Mouse (Mus musculus): ENCODE measurements around the gene 2410015M20Rik. TPM values are rescaled to one million over a fixed set of nuclear protein-coding genes. Genes with fewer than 3 reads are reported as not detected.
A peak's percentile ranks its signal among the peaks of the same experiment; 100 is the strongest.
"Not testable (repeated sequence)": the region's sequence is repeated elsewhere in the genome, so short reads cannot be mapped to it uniquely, and the experiment has no call there.

Gene 2410015M20Rik
- polyA plus RNA-seq, 1 experiment from 2014 or later: 221 TPM

DNA sequence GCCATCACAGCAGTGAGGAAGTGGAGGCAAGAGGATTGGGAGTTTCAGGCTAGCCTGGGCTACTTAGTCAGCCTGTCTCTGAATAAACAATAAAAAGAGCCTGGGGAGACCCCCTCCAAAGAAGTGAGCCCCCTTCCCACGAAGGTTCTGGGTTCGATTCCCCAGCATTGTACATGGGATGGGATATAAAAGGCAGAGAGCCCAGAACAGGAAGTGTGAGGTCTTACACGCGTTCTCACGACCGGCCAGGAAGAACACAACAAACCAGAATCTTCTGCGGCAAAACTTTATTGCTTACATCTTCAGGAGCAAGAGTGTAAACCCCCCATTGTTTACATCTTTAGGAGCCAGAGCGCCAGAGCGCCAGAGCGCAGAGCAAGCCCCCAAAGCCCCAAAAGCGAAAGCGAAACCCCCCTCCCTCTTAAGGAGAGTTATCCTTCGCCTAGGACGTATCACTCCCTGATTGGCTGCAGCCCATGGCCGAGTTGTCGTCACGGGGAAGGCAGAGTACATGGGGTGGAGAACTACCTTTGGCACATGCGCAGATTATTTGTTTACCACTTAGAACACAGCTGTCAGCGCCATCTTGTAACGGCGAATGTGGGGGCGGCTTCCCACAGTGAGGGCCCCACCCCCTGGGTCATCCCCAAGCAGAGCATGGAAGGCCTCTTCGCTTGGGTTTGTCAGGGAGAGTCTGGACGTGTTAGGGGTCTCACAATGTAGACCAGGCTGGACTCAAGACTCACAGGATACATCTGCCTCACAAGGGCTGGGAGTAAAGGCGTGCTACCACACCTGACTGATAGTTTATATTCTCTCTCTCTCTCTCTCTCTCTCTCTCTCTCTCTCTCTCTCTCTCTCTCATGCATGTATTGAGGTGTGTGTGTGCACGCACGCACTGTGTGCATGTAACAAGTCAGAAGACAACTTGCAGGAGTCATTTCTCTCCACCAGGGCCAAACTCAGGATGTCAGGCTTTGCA, 20.5 kb upstream of the 2410015M20Rik start:
- WGBS: 91% methylated on average over 27 of the region's 27 CpGs
- not testable (repeated sequence) for H3K36me3 ChIP-seq (ENCODE audit: control insufficient read depth, insufficient read depth, low read length); ATAC-seq; H3K27me3 ChIP-seq (replicated peaks; ENCODE audit: control insufficient read depth, insufficient read depth, low read length); H3K9me3 ChIP-seq (ENCODE audit: control insufficient read depth, low read length); H3K4me3 ChIP-seq (ENCODE audit: low read length); H3K4me2 ChIP-seq (ENCODE audit: low read length); H3K27ac ChIP-seq (ENCODE audit: low read depth, low read length); H3K9ac ChIP-seq (ENCODE audit: low read depth, low read length)
- H3K4me1 ChIP-seq (ENCODE audit: control insufficient read depth, insufficient read depth, low read depth, low read length): peaks cover 12% of the 10 kb centered on the region

- Histone ChIP-seq H3K4me2 (ENCODE audit: low read length) (peak within 1 kb of the TSS; percentile 78), H3K27ac (ENCODE audit: low read depth, low read length) (peak within 1 kb of the TSS; percentile 77), H3K9me3 (ENCODE audit: control insufficient read depth, low read length) (no peaks in the 10 kb centered on the region), H3K36me3 (ENCODE audit: control insufficient read depth, insufficient read depth, low read length) (peaks cover 3% of the 10 kb centered on the region; the same call in 1 of the 2 replicates), H3K4me3 (ENCODE audit: low read length) (peak within 1 kb of the TSS; percentile 89), H3K4me1 (ENCODE audit: control insufficient read depth, insufficient read depth, low read depth, low read length) (peaks cover 15% of the 10 kb centered on the region), H3K9ac (ENCODE audit: low read depth, low read length) (peak within 1 kb of the TSS; percentile 89), H3K27me3 (replicated peaks; ENCODE audit: control insufficient read depth, insufficient read depth, low read length) (no peaks in the 10 kb centered on the region)
- ATAC-seq: peak; percentile 66
- 11% methylated on average over 26 of the region's 26 CpGs for WGBS
Measured at GRCm38 (mm10) chr17:56627530-56628277, 18.1 kb upstream of the 2410015M20Rik start, which contains the start of gene Catsperd. Gene Catsperd, plus strand, starts transcription at chr17:56628143.

DNA sequence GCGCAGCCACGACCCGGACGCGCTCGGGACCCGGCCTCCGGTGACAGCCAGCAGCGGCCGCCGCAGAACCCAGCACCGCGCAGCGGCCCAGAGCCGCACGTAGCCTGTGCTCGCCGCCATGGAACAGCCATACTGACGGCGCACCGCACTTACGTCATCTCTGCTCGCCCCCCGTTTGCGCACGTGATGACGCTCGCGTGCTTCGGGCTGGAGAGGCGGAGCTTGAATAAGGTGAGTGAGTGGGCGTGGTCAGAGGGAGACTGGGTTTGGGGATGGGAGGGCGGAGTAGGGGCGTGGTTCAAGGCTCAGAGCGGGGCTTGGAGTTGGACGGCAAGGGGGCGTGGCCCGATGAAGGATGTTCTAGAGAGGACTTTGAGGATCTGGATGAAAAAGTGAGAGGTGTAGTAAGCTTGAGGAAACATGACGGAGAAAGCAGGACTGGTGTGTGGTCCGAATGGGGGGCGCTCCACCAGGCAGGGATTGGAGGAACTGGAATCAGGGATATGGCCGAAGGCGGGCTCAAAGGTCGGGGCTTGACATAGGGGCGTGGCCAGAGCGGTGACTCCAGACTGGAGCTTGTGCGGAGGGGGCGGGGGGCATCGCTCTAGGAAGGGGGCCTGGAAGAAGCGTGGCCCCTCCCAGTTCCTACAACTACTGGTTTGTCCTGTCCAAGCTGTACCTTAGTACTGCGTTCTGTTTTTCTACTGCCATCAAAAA, 17.3 kb upstream of the 2410015M20Rik start, which contains the start of gene Lonp1:
Gene Lonp1 (minus strand): TSS at position 134 of the 717 bp plus-strand sequence.
- Histone ChIP-seq H3K4me1 (ENCODE audit: control insufficient read depth, insufficient read depth, low read depth, low read length) (peaks cover 15% of the 10 kb centered on the region), H3K27me3 (replicated peaks; ENCODE audit: control insufficient read depth, insufficient read depth, low read length) (no peaks in the 10 kb centered on the region), H3K36me3 (ENCODE audit: control insufficient read depth, insufficient read depth, low read length) (peaks cover 4% of the 10 kb centered on the region), H3K9ac (ENCODE audit: low read depth, low read length) (peak within 1 kb of the TSS; percentile 89), H3K4me2 (ENCODE audit: low read length) (peak within 1 kb of the TSS; percentile 96), H3K4me3 (ENCODE audit: low read length) (peak within 1 kb of the TSS; percentile 89), H3K9me3 (ENCODE audit: control insufficient read depth, low read length) (no peaks in the 10 kb centered on the region), H3K27ac (ENCODE audit: low read depth, low read length) (peak within 1 kb of the TSS; percentile 77)
- WGBS: under 1% methylated on average over 50 of the region's 51 CpGs
- ATAC-seq: peak; percentile 92

DNA sequence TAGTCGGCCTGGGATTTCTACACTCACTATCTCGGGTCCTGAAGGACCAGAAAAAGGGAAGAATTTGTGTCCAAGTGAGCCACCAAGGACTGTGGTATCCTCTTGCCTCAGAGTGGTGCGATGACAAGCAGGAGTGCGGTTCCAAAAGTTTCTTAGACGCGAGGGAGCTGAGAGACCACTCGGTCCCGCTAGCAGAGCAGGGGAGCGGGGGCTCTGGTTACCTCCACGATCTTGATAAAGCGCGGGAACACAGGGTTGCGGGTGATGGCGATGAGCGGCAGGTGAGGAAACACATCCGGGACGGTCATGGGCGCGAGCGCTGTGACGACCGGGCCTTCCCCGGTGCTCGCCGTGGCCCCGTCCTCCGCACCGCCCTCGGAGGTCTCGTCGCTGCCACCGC, 16.7 kb upstream of the 2410015M20Rik start:
- H3K4me2 ChIP-seq (ENCODE audit: low read length): peak overlapping the region; percentile 96
- no peak; the same call in 1 of the 2 replicates for ATAC-seq
- H3K4me3 ChIP-seq (ENCODE audit: low read length): peak overlapping the region; percentile 89
- peak overlapping the region; percentile 89 for H3K9ac ChIP-seq (ENCODE audit: low read depth, low read length)
- no peaks in the 10 kb centered on the region for H3K27me3 ChIP-seq (replicated peaks; ENCODE audit: control insufficient read depth, insufficient read depth, low read length)
- H3K9me3 ChIP-seq (ENCODE audit: control insufficient read depth, low read length): no peaks in the 10 kb centered on the region
- peak overlapping the region; percentile 77 for H3K27ac ChIP-seq (ENCODE audit: low read depth, low read length)
- peaks cover 15% of the 10 kb centered on the region for H3K4me1 ChIP-seq (ENCODE audit: control insufficient read depth, insufficient read depth, low read depth, low read length)
- H3K36me3 ChIP-seq (ENCODE audit: control insufficient read depth, insufficient read depth, low read length): peaks cover 10% of the 10 kb centered on the region
- 2% methylated on average over 32 of the region's 32 CpGs for WGBS

- peaks cover 15% of the 10 kb centered on the region for H3K36me3 ChIP-seq (ENCODE audit: control insufficient read depth, insufficient read depth, low read length)
- no peak for ATAC-seq
- no peak overlapping the region for H3K9ac ChIP-seq (ENCODE audit: low read depth, low read length)
- no peak overlapping the region for H3K27ac ChIP-seq (ENCODE audit: low read depth, low read length)
- H3K27me3 ChIP-seq (replicated peaks; ENCODE audit: control insufficient read depth, insufficient read depth, low read length): no peaks in the 10 kb centered on the region
- peaks cover 15% of the 10 kb centered on the region for H3K4me1 ChIP-seq (ENCODE audit: control insufficient read depth, insufficient read depth, low read depth, low read length)
- peak overlapping the region; percentile 96 for H3K4me2 ChIP-seq (ENCODE audit: low read length)
- 88% methylated on average over 3 of the region's 3 CpGs for WGBS
- peak overlapping the region; percentile 89; the same call in 1 of the 2 replicates for H3K4me3 ChIP-seq (ENCODE audit: low read length)
- H3K9me3 ChIP-seq (ENCODE audit: control insufficient read depth, low read length): no peaks in the 10 kb centered on the region
Measured at GRCm38 (mm10) chr17:56625495-56625894, 15.9 kb upstream of the 2410015M20Rik start.

- 95% methylated on average over 8 of the region's 8 CpGs for WGBS
- no peaks in the 10 kb centered on the region for H3K9me3 ChIP-seq (ENCODE audit: control insufficient read depth, low read length)
- no peak overlapping the region for H3K9ac ChIP-seq (ENCODE audit: low read depth, low read length)
- H3K36me3 ChIP-seq (ENCODE audit: control insufficient read depth, insufficient read depth, low read length): peaks cover 42% of the 10 kb centered on the region
- H3K4me2 ChIP-seq (ENCODE audit: low read length): no peak overlapping the region
- H3K27ac ChIP-seq (ENCODE audit: low read depth, low read length): no peak overlapping the region
- no peaks in the 10 kb centered on the region for H3K27me3 ChIP-seq (replicated peaks; ENCODE audit: control insufficient read depth, insufficient read depth, low read length)
- peaks cover 13% of the 10 kb centered on the region for H3K4me1 ChIP-seq (ENCODE audit: control insufficient read depth, insufficient read depth, low read depth, low read length)
- no peak for ATAC-seq
- H3K4me3 ChIP-seq (ENCODE audit: low read length): no peak overlapping the region
Measured at GRCm38 (mm10) chr17:56617628-56618027, 8.1 kb upstream of the 2410015M20Rik start.

DNA sequence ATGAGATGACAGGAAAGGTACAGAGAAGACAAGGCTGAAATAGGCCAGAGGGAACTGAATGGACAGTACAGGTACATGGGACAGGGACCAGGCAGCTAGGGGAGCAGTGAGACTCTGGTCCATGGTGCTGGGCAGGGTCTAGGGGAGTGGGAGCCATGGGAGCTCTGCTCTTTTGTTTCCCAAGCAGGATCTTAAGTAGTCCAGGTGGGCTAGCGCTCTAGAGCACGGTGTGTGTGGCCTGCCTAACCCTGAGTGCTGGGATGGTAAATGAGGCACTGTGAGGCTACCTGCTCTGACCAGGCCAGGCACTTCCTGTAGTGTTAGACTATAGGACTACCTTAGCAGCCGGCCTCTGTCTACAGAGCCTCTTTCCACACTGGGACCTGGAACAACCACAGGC, 7.2 kb upstream of the 2410015M20Rik start:
- H3K27me3 ChIP-seq (replicated peaks; ENCODE audit: control insufficient read depth, insufficient read depth, low read length): no peaks in the 10 kb centered on the region
- H3K36me3 ChIP-seq (ENCODE audit: control insufficient read depth, insufficient read depth, low read length): peaks cover 39% of the 10 kb centered on the region
- H3K4me1 ChIP-seq (ENCODE audit: control insufficient read depth, insufficient read depth, low read depth, low read length): peaks cover 13% of the 10 kb centered on the region
- no peak for ATAC-seq
- no peak overlapping the region for H3K27ac ChIP-seq (ENCODE audit: low read depth, low read length)
- no peak overlapping the region for H3K4me3 ChIP-seq (ENCODE audit: low read length)
- no peaks in the 10 kb centered on the region for H3K9me3 ChIP-seq (ENCODE audit: control insufficient read depth, low read length)
- H3K4me2 ChIP-seq (ENCODE audit: low read length): no peak overlapping the region
- 94% methylated on average over 3 of the region's 3 CpGs for WGBS
- H3K9ac ChIP-seq (ENCODE audit: low read depth, low read length): no peak overlapping the region

- H3K9me3 ChIP-seq (ENCODE audit: control insufficient read depth, low read length): no peaks in the 10 kb centered on the region
- H3K4me1 ChIP-seq (ENCODE audit: control insufficient read depth, insufficient read depth, low read depth, low read length): peaks cover 13% of the 10 kb centered on the region
- H3K4me3 ChIP-seq (ENCODE audit: low read length): no peak overlapping the region
- H3K9ac ChIP-seq (ENCODE audit: low read depth, low read length): no peak overlapping the region
- peaks cover 33% of the 10 kb centered on the region for H3K36me3 ChIP-seq (ENCODE audit: control insufficient read depth, insufficient read depth, low read length)
- 89% methylated on average over 4 of the region's 4 CpGs for WGBS
- H3K4me2 ChIP-seq (ENCODE audit: low read length): no peak overlapping the region
- ATAC-seq: no peak
- no peaks in the 10 kb centered on the region for H3K27me3 ChIP-seq (replicated peaks; ENCODE audit: control insufficient read depth, insufficient read depth, low read length)
- no peak overlapping the region for H3K27ac ChIP-seq (ENCODE audit: low read depth, low read length)
Measured at GRCm38 (mm10) chr17:56615792-56616191, 6.2 kb upstream of the 2410015M20Rik start.
